ENCODE assay signal across 25 mouse cellular contexts in the genomic region with DNA sequence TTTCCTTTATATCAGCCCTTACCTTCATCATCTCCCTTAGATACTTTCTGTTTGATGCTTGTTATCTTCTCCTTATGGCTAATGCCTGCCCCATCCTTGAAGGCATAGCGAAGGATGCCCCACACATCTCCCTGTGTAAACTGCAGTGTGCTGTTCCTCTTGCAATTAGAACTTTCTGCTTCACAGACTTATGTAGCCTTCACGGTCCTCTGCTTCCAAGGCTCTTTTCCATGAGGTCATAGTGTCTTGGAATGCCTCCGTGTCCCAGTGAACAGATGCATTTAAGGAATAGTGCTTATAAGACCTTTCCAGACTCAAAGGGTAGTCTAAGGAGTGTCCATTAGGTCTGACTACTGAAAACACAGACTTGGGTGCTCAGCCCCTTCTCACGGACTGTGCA.
A peak's percentile ranks its signal among the peaks of the same experiment; 100 is the strongest.
DNase-seq lines count a peak whose midpoint lies in the region; ATAC-seq lines count a peak whose summit lies in the region.
"Had no signal": no experiment of that assay in that cellular context is flagged by ENCODE, and none has a peak within 500 bp of the region (broad histone marks: within the 10 kb centered on the region; RNA-seq: fewer than 3 reads in every experiment).

No protein-coding gene starts in this region.

- no peaks in the 10 kb centered on the region for H3K27me3 ChIP-seq in embryonic facial prominence, embryonic 14.5 days (replicated peaks; ENCODE audit: control insufficient read depth, insufficient read depth, low read length)
- no peaks in the 10 kb centered on the region for H3K27me3 ChIP-seq in embryonic facial prominence, embryonic 10.5 days (replicated peaks; ENCODE audit: low read depth, poor library complexity, severe bottlenecking)
- H3K27me3 ChIP-seq in kidney, embryonic 16.5 days (ENCODE audit: insufficient read depth, low read length): no peaks in the 10 kb centered on the region
- H3K27me3 ChIP-seq in midbrain, embryonic 16.5 days (ENCODE audit: control insufficient read depth, insufficient read depth, low read depth, low read length): no peaks in the 10 kb centered on the region
- H3K27me3 ChIP-seq: embryonic facial prominence, embryonic 13.5 days; hindbrain, embryonic 13.5 days had no signal

- peaks cover 9% of the 10 kb centered on the region; the same call in 1 of the 2 replicates for H3K4me1 ChIP-seq in embryonic facial prominence, embryonic 14.5 days (ENCODE audit: control insufficient read depth, insufficient read depth, low read length)
- H3K4me1 ChIP-seq in embryonic facial prominence, embryonic 10.5 days: peaks cover 42% of the 10 kb centered on the region
- peaks cover 7% of the 10 kb centered on the region; the same call in 1 of the 2 replicates for H3K4me1 ChIP-seq in kidney, embryonic 16.5 days (ENCODE audit: insufficient read depth, low read length)
- H3K4me1 ChIP-seq in midbrain, embryonic 16.5 days (ENCODE audit: control insufficient read depth, insufficient read depth, low read length): no peaks in the 10 kb centered on the region; the same call in 1 of the 2 replicates

- no peak overlapping the region for H3K4me2 ChIP-seq in embryonic facial prominence, embryonic 14.5 days (ENCODE audit: low read depth, low read length)
- no peak overlapping the region for H3K4me2 ChIP-seq in kidney, embryonic 16.5 days (replicated peaks; ENCODE audit: low read depth, low read length)
- H3K4me2 ChIP-seq in midbrain, embryonic 16.5 days (ENCODE audit: low read length): no peak overlapping the region
- H3K4me2 ChIP-seq: embryonic facial prominence, embryonic 13.5 days; forebrain, embryonic 13.5 days; heart, embryonic 11.5 days; hindbrain, embryonic 13.5 days had no signal

- 79% methylated on average over 4 of the region's 4 CpGs for WGBS in embryonic facial prominence, embryonic 14.5 days
- 76% methylated on average over 4 of the region's 4 CpGs for WGBS in embryonic facial prominence, embryonic 10.5 days
- 44% methylated on average over 4 of the region's 4 CpGs for WGBS in kidney, embryonic 16.5 days
- 82% methylated on average over 4 of the region's 4 CpGs for WGBS in midbrain, embryonic 16.5 days

- H3K9ac ChIP-seq in embryonic facial prominence, embryonic 14.5 days (ENCODE audit: low read depth, low read length): no peak overlapping the region
- H3K9ac ChIP-seq in kidney, embryonic 16.5 days (replicated peaks; ENCODE audit: low read length): no peak overlapping the region
- no peak overlapping the region for H3K9ac ChIP-seq in midbrain, embryonic 16.5 days (ENCODE audit: low read depth, low read length)
- H3K9ac ChIP-seq: embryonic facial prominence, embryonic 13.5 days; forebrain, embryonic 13.5 days; hindbrain, embryonic 13.5 days had no signal

- no peak; the same call in 1 of the 2 replicates for ATAC-seq in embryonic facial prominence, embryonic 14.5 days (ENCODE audit: low read depth)
- ATAC-seq in kidney, embryonic 16.5 days (ENCODE audit: low FRiP score, low TSS enrichment): peak; percentile 62; the same call in 1 of the 2 replicates
- ATAC-seq in midbrain, embryonic 16.5 days: no peak
- ATAC-seq: forebrain, embryonic 13.5 days; forebrain, embryonic 16.5 days; hindbrain, embryonic 16.5 days had no signal

- no peak overlapping the region for H3K4me3 ChIP-seq in embryonic facial prominence, embryonic 14.5 days (ENCODE audit: low read depth, low read length)
- no peak overlapping the region for H3K4me3 ChIP-seq in embryonic facial prominence, embryonic 10.5 days
- no peak overlapping the region for H3K4me3 ChIP-seq in kidney, embryonic 16.5 days (ENCODE audit: low read length)
- H3K4me3 ChIP-seq in midbrain, embryonic 16.5 days (ENCODE audit: low read depth, low read length): no peak overlapping the region
- H3K4me3 ChIP-seq: embryonic facial prominence, embryonic 13.5 days; forebrain, embryonic 10.5 days; forebrain, embryonic 13.5 days; hindbrain, embryonic 10.5 days; hindbrain, embryonic 13.5 days had no signal

- H3K9me3 ChIP-seq in embryonic facial prominence, embryonic 14.5 days (ENCODE audit: control insufficient read depth, low read length): no peaks in the 10 kb centered on the region
- H3K9me3 ChIP-seq in embryonic facial prominence, embryonic 10.5 days: no peaks in the 10 kb centered on the region
- no peaks in the 10 kb centered on the region for H3K9me3 ChIP-seq in kidney, embryonic 16.5 days (ENCODE audit: low read length)
- H3K9me3 ChIP-seq in midbrain, embryonic 16.5 days (replicated peaks; ENCODE audit: control insufficient read depth, low read length, poor library complexity, severe bottlenecking): no peaks in the 10 kb centered on the region
- H3K9me3 ChIP-seq: embryonic facial prominence, embryonic 13.5 days; forebrain, embryonic 10.5 days; forebrain, embryonic 13.5 days; hindbrain, embryonic 10.5 days; hindbrain, embryonic 13.5 days had no signal

- no peaks in the 10 kb centered on the region for H3K36me3 ChIP-seq in embryonic facial prominence, embryonic 14.5 days (ENCODE audit: control insufficient read depth, insufficient read depth, low read length)
- no peaks in the 10 kb centered on the region for H3K36me3 ChIP-seq in embryonic facial prominence, embryonic 10.5 days (replicated peaks)
- H3K36me3 ChIP-seq in kidney, embryonic 16.5 days (ENCODE audit: insufficient read depth, low read length): no peaks in the 10 kb centered on the region
- no peaks in the 10 kb centered on the region for H3K36me3 ChIP-seq in midbrain, embryonic 16.5 days (ENCODE audit: control insufficient read depth, insufficient read depth, low read length)
- H3K36me3 ChIP-seq: embryonic facial prominence, embryonic 13.5 days; forebrain, embryonic 10.5 days; hindbrain, embryonic 10.5 days; hindbrain, embryonic 13.5 days had no signal

- DNase-seq in embryonic facial prominence, embryonic 14.5 days (ENCODE audit: low spot score): peak; percentile 4
- no peak for DNase-seq in embryonic facial prominence, embryonic 10.5 days (ENCODE audit: low spot score)
- peak; percentile 12 for DNase-seq in kidney, adult 9 months
- no peak for DNase-seq in kidney, postnatal 4 days
- no peak for DNase-seq in kidney, postnatal 10 days
- peak; percentile 9 for DNase-seq in kidney, postnatal 14 days
- DNase-seq: adrenal gland, adult 2 months; adrenal gland, postnatal 14 days; cerebellum, adult 11 months; cerebellum, adult 2 months; cerebellum, adult 9-11 months; cerebellum, postnatal 25 days; gastrocnemius, postnatal 10 days; gastrocnemius, postnatal 36 days; heart, postnatal 36 days had no signal

- no peak overlapping the region for H3K27ac ChIP-seq in embryonic facial prominence, embryonic 14.5 days (replicated peaks; ENCODE audit: low read depth, low read length)
- no peak overlapping the region for H3K27ac ChIP-seq in embryonic facial prominence, embryonic 10.5 days (replicated peaks)
- H3K27ac ChIP-seq in kidney, embryonic 16.5 days (ENCODE audit: low read length): no peak overlapping the region
- H3K27ac ChIP-seq in midbrain, embryonic 16.5 days (ENCODE audit: low read length): no peak overlapping the region
- H3K27ac ChIP-seq: embryonic facial prominence, embryonic 13.5 days; forebrain, embryonic 10.5 days; forebrain, embryonic 13.5 days; hindbrain, embryonic 10.5 days; hindbrain, embryonic 13.5 days had no signal

Comparison
In these comparisons a context has a peak if more than half of its experiments do, and no peak if none do; other contexts are left out.
1. DNase-seq: peak in embryonic facial prominence, embryonic 14.5 days (single experiment), kidney, adult 9 months (single experiment) and kidney, postnatal 14 days (single experiment); none in embryonic facial prominence, embryonic 10.5 days (single experiment), kidney, postnatal 4 days (0 of 2) and kidney, postnatal 10 days (single experiment).